Mouse (Mus musculus) hindbrain, postnatal 0 days (tissue): ENCODE measurements around the gene Pcbp1. TPM values are rescaled to one million over a fixed set of nuclear protein-coding genes. Genes with fewer than 3 reads are reported as not detected.

Experiments
- ATAC-seq: fragments of 200-750 bp; cut with Nextera tagmentation; 2 replicates; pipeline ENCODE4 v1.8.0; 2017; ENCODE audit warnings: mild to moderate bottlenecking, moderate TSS enrichment, moderate library complexity
- DNase-seq: peaks from one replicate; pipeline ENCODE4 v3.0.0-alpha.2; 2015; ENCODE audit warnings: low spot score
- H3K27ac ChIP-seq: fragments of 300-500 bp; sonication (generic); 2 replicates; pipeline ENCODE4 v1.5.1; 2014; ENCODE audit warnings: mild to moderate bottlenecking
- H3K27me3 ChIP-seq: fragments of 300-500 bp; sonication (generic); 2 replicates; pipeline ENCODE4 v1.6.1; 2014; ENCODE audit warnings: low read length, mixed read lengths; ENCODE audit not compliant: insufficient read depth
- H3K36me3 ChIP-seq: fragments of 300-500 bp; sonication (generic); 2 replicates; pipeline ENCODE4 v1.6.1; 2014; ENCODE audit warnings: low read length, mixed read lengths; ENCODE audit not compliant: insufficient read depth
- H3K4me1 ChIP-seq: fragments of 300-500 bp; sonication (generic); 2 replicates; pipeline ENCODE4 v1.6.1; 2014; ENCODE audit warnings: antibody characterized with exemption, low read length, mixed read lengths; ENCODE audit not compliant: insufficient read depth
- H3K4me2 ChIP-seq: fragments of 300-500 bp; sonication (generic); 2 replicates; pipeline ENCODE4 v1.6.1; 2014; ENCODE audit warnings: low read depth, mild to moderate bottlenecking, low read length, moderate library complexity, mixed read lengths
- H3K4me3 ChIP-seq: fragments of 300-500 bp; sonication (generic); 2 replicates; pipeline ENCODE4 v1.5.1; 2014; ENCODE audit warnings: low read length
- H3K9ac ChIP-seq: fragments of 300-500 bp; sonication (generic); replicated peaks from 2 replicates; pipeline ENCODE4 v1.6.1; 2014; ENCODE audit warnings: mild to moderate bottlenecking, low read length, moderate library complexity, mixed read lengths
- H3K9me3 ChIP-seq: fragments of 300-500 bp; sonication (generic); 2 replicates; pipeline ENCODE4 v1.6.1; 2016; ENCODE audit warnings: low read length, mixed read lengths
- CTCF ChIP-seq: IDR thresholded peaks from 2 replicates; pipeline ENCODE4 v1.5.1; 2016; ENCODE audit warnings: antibody characterized with exemption, control low read depth, low read depth
- WGBS: fragments of 180-500 bp; shearing (Covaris S2); extraction: QIAGEN DNeasy Blood & Tissue Kit; methylation state at CpG from one replicate; pipeline ENCODE4 v1.1.7; 2014; 5-methylcytosine and 5-hydroxymethylcytosine counted together
- polyA plus RNA-seq: library from polyadenylated mRNA; unstranded; fragments of >200 nt; fragmentation: Nextera tagmentation; extraction: Ambion mirVana; gene quantifications from 2 replicates; pipeline ENCODE4 v1.2.1, GENCODE M21; 2015
- total RNA-seq: library from RNA; depleted of rRNA; stranded (reverse); fragments of >200 nt; gene quantifications from 2 replicates; pipeline ENCODE4 v1.2.3, GENCODE M21; 2014

The Pcbp1 gene
- total and polyA plus RNA-seq, 2 experiments from 2014 or later = 61.7 to 300 TPM

GRCm38 (mm10) chr6:86487358-86488148 is 38.6 kb downstream of the Pcbp1 start:
- Histone ChIP-seq H3K4me2 (peak overlapping the region; percentile 46), H3K4me1 (peaks cover 16% of the 10 kb centered on the region), H3K9ac (peak overlapping the region; percentile 47), H3K4me3 (0 out of 2 replicates have a peak overlapping the region, but pooled peaks have one; percentile 3), H3K36me3 (no peaks in the 10 kb centered on the region), H3K27ac (peak overlapping the region; percentile 95), H3K9me3 (no peaks in the 10 kb centered on the region), H3K27me3 (no peaks in the 10 kb centered on the region)
- peak; percentile 50 for TF ChIP-seq CTCF
- ATAC-seq = peak; percentile 95
- 4% methylated on average over 24 of the region's 24 CpGs for WGBS
- peak; percentile 86 for DNase-seq

DNA sequence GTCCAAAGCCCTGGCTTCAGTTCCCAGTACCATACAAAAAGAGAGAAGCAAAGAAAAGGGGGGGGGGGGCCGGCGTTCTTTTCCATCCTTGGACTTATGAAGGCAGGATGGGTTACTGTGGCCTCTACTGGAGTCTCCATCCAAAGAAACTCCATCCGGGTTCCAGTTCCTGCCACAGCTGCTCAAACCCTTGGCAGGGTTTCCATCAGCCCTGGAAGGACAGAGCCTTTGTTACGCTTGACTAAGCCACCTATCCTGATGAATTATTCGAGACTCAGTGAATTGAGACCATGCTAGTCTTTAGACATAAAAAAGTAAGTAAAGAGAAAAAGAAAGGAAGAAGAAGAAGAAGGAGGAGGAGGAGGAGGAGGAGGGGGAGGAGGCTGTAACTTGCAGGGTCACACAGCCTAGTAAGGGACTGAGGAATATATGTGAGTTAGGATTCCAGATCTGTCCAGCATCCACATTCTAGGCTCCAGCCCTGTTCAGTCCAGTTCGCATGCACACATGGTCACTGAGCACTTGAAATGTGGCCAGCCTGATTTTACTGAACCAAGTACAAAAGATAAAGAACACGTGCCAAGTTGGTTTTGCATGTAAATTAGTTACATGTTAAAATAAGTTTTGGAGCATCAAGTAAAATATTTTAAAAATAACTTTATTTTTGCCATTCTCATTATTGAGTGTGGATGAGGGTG is 40.0 kb downstream of the Pcbp1 start:
- ATAC-seq (no peak), DNase-seq (peak; percentile 59)
- Histone ChIP-seq H3K36me3 (no peaks in the 10 kb centered on the region), H3K27ac (peak overlapping the region; percentile 95; the same call in 1 of the 2 replicates), H3K27me3 (no peaks in the 10 kb centered on the region), H3K9me3 (no peaks in the 10 kb centered on the region), H3K4me2 (no peak overlapping the region), H3K4me3 (no peak overlapping the region), H3K9ac (no peak overlapping the region), H3K4me1 (peaks cover 16% of the 10 kb centered on the region)
- no peak for TF ChIP-seq CTCF
- 40% methylated on average over 6 of the region's 7 CpGs for WGBS

DNA sequence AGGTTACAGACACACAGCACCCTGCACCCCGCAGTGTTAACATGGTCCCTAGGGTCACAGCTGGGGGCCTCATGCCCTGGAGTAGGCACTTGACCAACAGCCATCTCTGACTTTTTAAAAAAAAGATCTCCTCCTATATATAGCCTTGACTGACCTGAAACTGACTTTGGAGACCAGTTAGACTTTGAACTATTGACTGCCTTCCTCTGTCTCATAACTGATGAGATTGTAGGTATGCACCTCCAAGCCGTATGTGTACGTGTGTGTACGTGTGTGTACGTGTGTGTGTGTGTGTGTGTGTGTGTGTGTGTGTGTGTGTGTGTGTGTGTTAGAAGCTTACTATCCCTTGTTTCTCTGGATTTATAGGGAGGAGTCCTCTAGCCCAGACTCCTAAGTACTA is 44.2 kb downstream of the Pcbp1 start:
- DNase-seq (no peak), ATAC-seq (no peak)
- Histone ChIP-seq H3K9ac (no peak overlapping the region), H3K36me3 (no peaks in the 10 kb centered on the region), H3K4me3 (no peak overlapping the region), H3K4me1 (0 out of 2 replicates have a peak, but pooled peaks cover under 1% of the 10 kb centered on the region), H3K27ac (no peak overlapping the region), H3K4me2 (no peak overlapping the region), H3K27me3 (no peaks in the 10 kb centered on the region), H3K9me3 (no peaks in the 10 kb centered on the region)
- WGBS = 93% methylated on average over 5 of the region's 5 CpGs
- no peak for TF ChIP-seq CTCF

- no peak overlapping the region for H3K4me3 ChIP-seq
- 33% methylated on average over 9 of the region's 9 CpGs for WGBS
- ATAC-seq (no peak), DNase-seq (no peak)
- TF ChIP-seq CTCF = no peak
- H3K4me1 ChIP-seq = no peaks in the 10 kb centered on the region
- H3K9me3 ChIP-seq = no peaks in the 10 kb centered on the region
- H3K4me2 ChIP-seq = peak overlapping the region; percentile 34
- peak overlapping the region; percentile 35 for H3K9ac ChIP-seq
- H3K27me3 ChIP-seq = no peaks in the 10 kb centered on the region
- peak overlapping the region; percentile 58; the same call in 1 of the 2 replicates for H3K27ac ChIP-seq
- H3K36me3 ChIP-seq = no peaks in the 10 kb centered on the region
These were observed 45.8 kb downstream of the Pcbp1 start for GRCm38 (mm10) chr6:86480189-86480831.

- Histone ChIP-seq H3K27ac (no peak overlapping the region), H3K4me3 (no peak overlapping the region), H3K36me3 (no peaks in the 10 kb centered on the region), H3K4me1 (no peaks in the 10 kb centered on the region), H3K27me3 (no peaks in the 10 kb centered on the region), H3K9ac (no peak overlapping the region), H3K9me3 (no peaks in the 10 kb centered on the region), H3K4me2 (no peak overlapping the region)
- DNase-seq (no peak), ATAC-seq (no peak)
- TF ChIP-seq CTCF = no peak
These were observed 46.3 kb downstream of the Pcbp1 start for GRCm38 (mm10) chr6:86479816-86480188.

DNA sequence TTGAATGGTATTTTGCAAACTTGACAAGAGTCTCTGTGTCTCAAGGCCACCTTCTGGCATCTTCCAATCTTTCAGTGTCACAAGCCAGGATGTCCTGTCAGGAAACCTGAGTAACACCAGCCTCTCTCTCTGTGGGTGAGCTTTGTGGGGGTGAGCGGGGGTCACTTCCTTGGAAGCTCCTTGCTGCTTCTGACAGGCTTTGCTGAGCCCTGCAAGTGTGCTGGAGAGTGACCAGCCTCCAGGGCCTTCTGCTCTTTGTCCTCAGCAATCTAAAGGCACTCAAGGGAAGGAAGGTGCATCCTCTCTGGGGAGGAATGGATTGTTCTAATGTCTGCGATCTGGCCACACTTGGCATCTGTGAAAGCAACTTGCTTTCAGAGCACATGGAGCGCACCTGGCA is 46.8 kb downstream of the Pcbp1 start:
- Histone ChIP-seq H3K36me3 (no peaks in the 10 kb centered on the region), H3K27ac (no peak overlapping the region), H3K4me3 (no peak overlapping the region), H3K4me1 (no peaks in the 10 kb centered on the region), H3K9ac (no peak overlapping the region), H3K9me3 (no peaks in the 10 kb centered on the region), H3K27me3 (no peaks in the 10 kb centered on the region), H3K4me2 (no peak overlapping the region)
- TF ChIP-seq CTCF = no peak
- WGBS = 49% methylated on average over 3 of the region's 3 CpGs
- DNase-seq (no peak), ATAC-seq (no peak)
